Mouse (Mus musculus) macrophage (primary cell): Measurements from ENCODE around the gene Stx19. TPM values are rescaled to one million over a fixed set of nuclear protein-coding genes. Genes with fewer than 3 reads are reported as not detected.
A peak's percentile ranks its signal among the peaks of the same experiment; 100 is the strongest.

Source experiments
- H3K27ac ChIP-seq: fragments of 350-480 bp; formaldehyde crosslinking; 2 replicates; pipeline ENCODE4 v1.9.0; 2021
- H3K36me3 ChIP-seq: fragments of 350-480 bp; formaldehyde crosslinking; 2 replicates; pipeline ENCODE4 v1.9.0; 2021; ENCODE audit errors: inconsistent target
- H3K4me3 ChIP-seq: fragments of 350-480 bp; formaldehyde crosslinking; 2 replicates; pipeline ENCODE4 v1.9.0; 2021; ENCODE audit errors: inconsistent target
- H3K79me2 ChIP-seq: fragments of 350-480 bp; formaldehyde crosslinking; 2 replicates; pipeline ENCODE4 v1.9.0; 2021; ENCODE audit errors: inconsistent target
- WGBS: methylation state at CpG from one replicate; pipeline ENCODE4 v1.1.7; 2026; ENCODE audit warnings: inconsistent platforms; ENCODE audit not compliant: missing documents; 5-methylcytosine and 5-hydroxymethylcytosine counted together
- polyA plus RNA-seq: library from polyadenylated mRNA; stranded (reverse); fragments of 250-400 nt; gene quantifications from 3 replicates; pipeline ENCODE4 v1.2.4, GENCODE M21; 2018; ENCODE audit warnings: inconsistent platforms
- total RNA-seq, 78 experiments: library from RNA; depleted of rRNA; stranded (reverse); fragments of 250-400 nt; gene quantifications; 1 replicate in 9 of 78; 2 replicates in 24 of 78; 3 replicates in 43 of 78; 4 replicates in 2 of 78; pipeline ENCODE4 v1.2.4; 2018; ENCODE audit warnings: inconsistent platforms in 56 of 78

Stx19 gene
- total RNA-seq (2018; cell fraction: chromatin; rRNA removed) = not detected
- total RNA-seq (2018; cell fraction: cytosol; rRNA removed) = not detected
- total RNA-seq (2018; cell fraction: nucleus; rRNA removed) = not detected
- not detected in 3 replicates for polyA plus RNA-seq

- no peak within 1 kb of the TSS for H3K27ac ChIP-seq
- WGBS = 79% methylated on average over 5 of the region's 5 CpGs
- H3K79me2 ChIP-seq = no peaks in the 10 kb centered on the region
- no peak within 1 kb of the TSS for H3K4me3 ChIP-seq
- no peaks in the 10 kb centered on the region for H3K36me3 ChIP-seq
These were observed at the start of gene Stx19 for GRCm38 (mm10) chr16:62814491-62814890. TSS of gene Stx19 (plus strand) at chr16:62814676.

GRCm38 (mm10) chr16:62773462-62773861, 41.0 kb upstream of the Stx19 start:
- peaks cover 39% of the 10 kb centered on the region for H3K36me3 ChIP-seq
- no peak overlapping the region for H3K4me3 ChIP-seq
- WGBS = 78% methylated on average over 4 of the region's 4 CpGs
- no peak overlapping the region for H3K27ac ChIP-seq
- H3K79me2 ChIP-seq = no peaks in the 10 kb centered on the region

GRCm38 (mm10) chr16:62776034-62776433, 38.4 kb upstream of the Stx19 start:
- H3K27ac ChIP-seq = no peak overlapping the region
- no peaks in the 10 kb centered on the region for H3K79me2 ChIP-seq
- 96% methylated on average over 11 of the region's 11 CpGs for WGBS
- no peak overlapping the region for H3K4me3 ChIP-seq
- H3K36me3 ChIP-seq = peaks cover 22% of the 10 kb centered on the region

GRCm38 (mm10) chr16:62778282-62778681, 36.2 kb upstream of the Stx19 start:
- Histone ChIP-seq H3K27ac (no peak overlapping the region), H3K4me3 (no peak overlapping the region), H3K36me3 (peaks cover 22% of the 10 kb centered on the region), H3K79me2 (peaks cover 5% of the 10 kb centered on the region; the same call in 1 of the 2 replicates)
- 95% methylated on average over 10 of the region's 10 CpGs for WGBS

- H3K79me2 ChIP-seq = peaks cover 36% of the 10 kb centered on the region
- WGBS = 14% methylated on average over 5 of the region's 5 CpGs
- H3K36me3 ChIP-seq = no peaks in the 10 kb centered on the region
- no peak overlapping the region for H3K4me3 ChIP-seq
- H3K27ac ChIP-seq = no peak overlapping the region
These were observed 32.2 kb upstream of the Stx19 start for GRCm38 (mm10) chr16:62782229-62782628.

- Histone ChIP-seq H3K36me3 (no peaks in the 10 kb centered on the region), H3K4me3 (peak within 1 kb of the TSS; percentile 77), H3K27ac (peak within 1 kb of the TSS; percentile 71), H3K79me2 (peaks cover 36% of the 10 kb centered on the region)
- 1% methylated on average over 41 of the region's 41 CpGs for WGBS
These were observed 27.7 kb upstream of the Stx19 start, which contains the start of gene Nsun3 for GRCm38 (mm10) chr16:62786621-62787331. TSS of gene Nsun3 (minus strand) at chr16:62786818.

GRCm38 (mm10) chr16:62796608-62797007, 17.9 kb upstream of the Stx19 start:
- 27% methylated on average over 1 of the region's 1 CpGs for WGBS

GRCm38 (mm10) chr16:62798808-62799207, 15.7 kb upstream of the Stx19 start:
- no peaks in the 10 kb centered on the region for H3K79me2 ChIP-seq
- H3K27ac ChIP-seq = no peak overlapping the region
- 0 out of 2 replicates have a peak, but pooled peaks cover 7% of the 10 kb centered on the region for H3K36me3 ChIP-seq
- WGBS = 47% methylated on average over 3 of the region's 3 CpGs
- no peak overlapping the region for H3K4me3 ChIP-seq

More at GRCm38 (mm10) chr16:62796608-62797007, 17.9 kb upstream of the Stx19 start:
- no peaks in the 10 kb centered on the region for H3K36me3 ChIP-seq
- no peak overlapping the region for H3K4me3 ChIP-seq
- H3K27ac ChIP-seq = no peak overlapping the region
- H3K79me2 ChIP-seq = no peaks in the 10 kb centered on the region

- Histone ChIP-seq H3K4me3 (no peak overlapping the region), H3K27ac (no peak overlapping the region), H3K36me3 (0 out of 2 replicates have a peak, but pooled peaks cover 7% of the 10 kb centered on the region), H3K79me2 (no peaks in the 10 kb centered on the region)
- 89% methylated on average over 4 of the region's 4 CpGs for WGBS
These were observed 15.1 kb upstream of the Stx19 start for GRCm38 (mm10) chr16:62799426-62799825.

- Histone ChIP-seq H3K79me2 (no peaks in the 10 kb centered on the region), H3K27ac (no peak overlapping the region), H3K4me3 (no peak overlapping the region), H3K36me3 (0 out of 2 replicates have a peak, but pooled peaks cover 7% of the 10 kb centered on the region)
- WGBS = 91% methylated on average over 3 of the region's 3 CpGs
These were observed 14.6 kb upstream of the Stx19 start for GRCm38 (mm10) chr16:62799839-62800238.

GRCm38 (mm10) chr16:62804621-62805020, 9.9 kb upstream of the Stx19 start:
- WGBS = 87% methylated on average over 3 of the region's 3 CpGs

GRCm38 (mm10) chr16:62807249-62807979, 7.1 kb upstream of the Stx19 start:
- H3K27ac ChIP-seq = no peak overlapping the region
- WGBS = 53% methylated on average over 8 of the region's 8 CpGs
- no peaks in the 10 kb centered on the region for H3K79me2 ChIP-seq
- 0 out of 2 replicates have a peak, but pooled peaks cover 3% of the 10 kb centered on the region for H3K36me3 ChIP-seq
- H3K4me3 ChIP-seq = no peak overlapping the region

More at GRCm38 (mm10) chr16:62804621-62805020, 9.9 kb upstream of the Stx19 start:
- H3K27ac ChIP-seq = no peak overlapping the region
- H3K79me2 ChIP-seq = no peaks in the 10 kb centered on the region
- H3K36me3 ChIP-seq = 0 out of 2 replicates have a peak, but pooled peaks cover 7% of the 10 kb centered on the region
- H3K4me3 ChIP-seq = no peak overlapping the region

GRCm38 (mm10) chr16:62810855-62811254, 3.6 kb upstream of the Stx19 start:
- Histone ChIP-seq H3K36me3 (no peaks in the 10 kb centered on the region), H3K27ac (no peak overlapping the region), H3K79me2 (no peaks in the 10 kb centered on the region), H3K4me3 (no peak overlapping the region)
- WGBS = 94% methylated on average over 4 of the region's 4 CpGs

GRCm38 (mm10) chr16:62813790-62814189, 686 bp upstream of the Stx19 start:
- no peak overlapping the region for H3K4me3 ChIP-seq
- no peaks in the 10 kb centered on the region for H3K79me2 ChIP-seq
- no peaks in the 10 kb centered on the region for H3K36me3 ChIP-seq
- WGBS = 85% methylated on average over 5 of the region's 5 CpGs
- no peak overlapping the region for H3K27ac ChIP-seq

GRCm38 (mm10) chr16:62822472-62822871, 8.0 kb downstream of the Stx19 start:
- H3K4me3 ChIP-seq = no peak overlapping the region
- H3K36me3 ChIP-seq = no peaks in the 10 kb centered on the region
- 92% methylated on average over 6 of the region's 6 CpGs for WGBS
- H3K27ac ChIP-seq = no peak overlapping the region
- no peaks in the 10 kb centered on the region for H3K79me2 ChIP-seq
